Mouse (Mus musculus) heart, postnatal 0 days (tissue): ENCODE results near the gene Ddx19b.
"Not testable (repeated sequence)": the region's sequence is repeated elsewhere in the genome, so short reads cannot be mapped to it uniquely, and the experiment has no call there.

Source experiments
- CTCF ChIP-seq: IDR thresholded peaks from 2 replicates; pipeline ENCODE4 v1.5.1; 2016; ENCODE audit warnings: antibody characterized with exemption, control low read depth, low read depth
- EP300 ChIP-seq: IDR thresholded peaks from 2 replicates; pipeline ENCODE4 v1.6.1; 2016; ENCODE audit warnings: antibody characterized with exemption, low read depth

GRCm38 (mm10) chr8:110958553-110958952, 73.0 kb downstream of the Ddx19b start:
- not testable (repeated sequence) for TF ChIP-seq CTCF, EP300
